Mouse (Mus musculus): Measurements from ENCODE around the gene Pygm. TPM values are rescaled to one million over a fixed set of nuclear protein-coding genes. Genes with fewer than 3 reads are reported as not detected.

Gene Pygm
- polyA plus RNA-seq, 1 experiment from 2014 or later = 2.7 TPM

DNA sequence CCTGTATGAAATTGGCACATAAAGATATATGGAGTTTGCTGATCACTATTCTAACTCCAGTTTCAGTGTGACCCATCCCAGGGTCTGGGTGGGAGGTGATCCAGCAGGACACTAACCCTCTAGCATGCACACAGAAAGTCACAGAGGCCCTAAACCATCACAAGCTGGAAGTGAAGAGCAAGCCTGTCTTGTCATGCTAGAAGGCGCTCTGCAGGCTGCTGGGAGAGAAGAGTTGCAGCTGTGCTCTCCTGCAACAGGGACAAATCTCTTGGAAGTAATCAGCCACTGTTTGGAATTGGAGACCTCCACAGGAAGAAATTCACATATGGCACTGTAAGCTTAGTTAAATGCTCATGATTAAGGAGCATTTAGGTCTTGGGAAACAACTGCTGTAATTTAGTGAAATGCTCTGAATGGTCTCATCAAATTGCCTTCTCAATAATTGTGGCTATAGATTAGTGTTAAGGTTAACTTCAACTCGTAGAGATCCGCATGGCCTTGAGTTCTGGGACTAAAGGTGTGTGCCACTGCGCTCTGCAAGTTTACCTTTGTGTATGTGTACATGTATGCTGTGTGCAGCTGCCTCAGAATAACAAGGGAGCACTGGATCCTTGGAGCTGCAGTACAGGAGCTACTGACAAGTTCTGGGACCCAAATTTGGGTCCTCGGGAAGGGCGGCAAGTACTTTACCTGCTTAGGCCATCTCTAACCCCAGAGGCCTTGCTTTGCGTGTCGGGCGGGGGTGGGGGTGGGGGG lies 3.6 kb upstream of the Pygm start:
- no peaks in the 10 kb centered on the region for H3K27me3 ChIP-seq (ENCODE audit: low read depth, poor library complexity, severe bottlenecking)
- peaks cover 52% of the 10 kb centered on the region for H3K4me1 ChIP-seq
- no peak for DNase-seq (ENCODE audit: low spot score)
- H3K27ac ChIP-seq (replicated peaks) = no peak overlapping the region
- WGBS = 92% methylated on average over 9 of the region's 9 CpGs
- peaks cover 56% of the 10 kb centered on the region for H3K36me3 ChIP-seq
- H3K9me3 ChIP-seq (replicated peaks) = no peaks in the 10 kb centered on the region
- H3K4me3 ChIP-seq = no peak overlapping the region

GRCm38 (mm10) chr19:6381238-6381637 lies 3.0 kb upstream of the Pygm start:
- H3K27ac ChIP-seq (replicated peaks) = no peak overlapping the region
- WGBS = 98% methylated on average over 5 of the region's 5 CpGs
- no peak for DNase-seq (ENCODE audit: low spot score)
- H3K9me3 ChIP-seq (replicated peaks) = no peaks in the 10 kb centered on the region
- no peaks in the 10 kb centered on the region for H3K27me3 ChIP-seq (ENCODE audit: low read depth, poor library complexity, severe bottlenecking)
- H3K36me3 ChIP-seq = peaks cover 49% of the 10 kb centered on the region
- no peak overlapping the region for H3K4me3 ChIP-seq
- H3K4me1 ChIP-seq = peaks cover 50% of the 10 kb centered on the region

DNA sequence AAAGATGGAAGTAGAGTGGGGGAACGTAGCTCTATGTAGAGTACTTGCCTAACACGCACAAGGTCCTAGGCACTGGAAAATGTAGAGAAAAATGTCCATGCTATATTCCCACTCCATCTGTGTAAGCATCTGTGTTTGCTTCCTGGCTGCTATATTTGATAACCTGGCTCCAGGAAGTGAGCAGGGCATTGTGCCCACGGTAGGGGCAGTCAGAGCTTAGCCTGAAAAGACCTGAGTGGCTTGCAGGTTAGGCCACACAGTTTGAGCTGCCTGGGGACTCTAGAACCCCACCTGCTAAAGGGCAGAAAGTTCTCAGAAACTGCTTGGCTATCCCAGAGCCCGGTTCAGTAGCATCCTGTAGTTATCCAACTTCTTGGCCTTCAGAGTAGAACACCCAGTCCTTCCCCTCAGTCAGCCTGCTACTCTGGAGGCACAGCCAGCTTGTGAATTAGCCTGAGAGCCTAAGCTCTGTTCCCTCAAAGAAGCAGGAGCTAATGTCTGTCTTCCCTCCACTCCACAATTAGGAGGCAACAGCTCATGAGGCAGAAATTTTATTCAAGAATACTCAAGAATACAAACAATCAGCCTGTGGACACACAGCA lies 1.8 kb upstream of the Pygm start:
- Histone ChIP-seq H3K27me3 (ENCODE audit: low read depth, poor library complexity, severe bottlenecking) (peaks cover 8% of the 10 kb centered on the region; the same call in 1 of the 2 replicates), H3K36me3 (peaks cover 37% of the 10 kb centered on the region), H3K4me3 (no peak overlapping the region), H3K9me3 (replicated peaks) (no peaks in the 10 kb centered on the region), H3K4me1 (peaks cover 40% of the 10 kb centered on the region), H3K27ac (replicated peaks) (no peak overlapping the region)
- no peak for DNase-seq (ENCODE audit: low spot score)
- 86% methylated on average over 4 of the region's 4 CpGs for WGBS

- H3K4me3 ChIP-seq = peak overlapping the region; percentile 0; the same call in 1 of the 2 replicates
- 54% methylated on average over 5 of the region's 5 CpGs for WGBS
- H3K27me3 ChIP-seq (ENCODE audit: low read depth, poor library complexity, severe bottlenecking) = peaks cover 16% of the 10 kb centered on the region
- DNase-seq (ENCODE audit: low spot score) = no peak
- peaks cover 27% of the 10 kb centered on the region for H3K36me3 ChIP-seq
- peaks cover 36% of the 10 kb centered on the region for H3K4me1 ChIP-seq
- no peaks in the 10 kb centered on the region for H3K9me3 ChIP-seq (replicated peaks)
- peak overlapping the region; percentile 6 for H3K27ac ChIP-seq (replicated peaks)
Measured at GRCm38 (mm10) chr19:6383470-6383869, 729 bp upstream of the Pygm start.

DNA sequence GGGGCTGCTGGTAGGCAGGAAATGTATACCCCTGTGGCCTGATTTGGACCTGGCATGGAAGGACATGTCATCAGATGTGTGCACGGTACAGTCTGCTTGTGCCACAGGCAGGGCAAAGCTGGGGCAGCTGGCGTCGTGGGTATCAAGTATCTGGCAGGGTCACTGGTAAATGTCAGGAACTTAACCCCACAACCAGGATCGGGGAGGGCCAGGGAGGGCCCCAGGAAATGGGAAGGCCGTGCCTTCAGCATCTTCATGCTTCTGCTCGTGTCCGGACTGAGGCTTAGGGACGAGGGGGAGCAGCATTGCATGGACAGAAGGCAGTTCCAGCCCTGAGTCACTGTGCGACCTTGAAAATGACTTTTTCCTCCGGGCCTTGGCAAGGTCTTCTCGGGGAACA lies 755 bp downstream of the Pygm start:
- 0 out of 2 replicates have a peak overlapping the region, but pooled peaks have one; percentile 64 for H3K27ac ChIP-seq (replicated peaks)
- WGBS = 90% methylated on average over 11 of the region's 11 CpGs
- H3K4me3 ChIP-seq = no peak overlapping the region
- H3K36me3 ChIP-seq = peaks cover 12% of the 10 kb centered on the region
- peaks cover 47% of the 10 kb centered on the region for H3K4me1 ChIP-seq
- H3K27me3 ChIP-seq (ENCODE audit: low read depth, poor library complexity, severe bottlenecking) = peaks cover 31% of the 10 kb centered on the region
- H3K9me3 ChIP-seq (replicated peaks) = no peaks in the 10 kb centered on the region
- DNase-seq (ENCODE audit: low spot score) = no peak

GRCm38 (mm10) chr19:6385419-6385818 lies 1.2 kb downstream of the Pygm start:
- WGBS = 81% methylated on average over 5 of the region's 5 CpGs
- Histone ChIP-seq H3K4me1 (peaks cover 52% of the 10 kb centered on the region), H3K36me3 (peaks cover 9% of the 10 kb centered on the region), H3K4me3 (no peak overlapping the region), H3K27me3 (ENCODE audit: low read depth, poor library complexity, severe bottlenecking) (peaks cover 34% of the 10 kb centered on the region), H3K27ac (replicated peaks) (no peak overlapping the region), H3K9me3 (replicated peaks) (no peaks in the 10 kb centered on the region)
- no peak for DNase-seq (ENCODE audit: low spot score)

GRCm38 (mm10) chr19:6385821-6386220 lies 1.6 kb downstream of the Pygm start:
- Histone ChIP-seq H3K9me3 (replicated peaks) (no peaks in the 10 kb centered on the region), H3K27ac (replicated peaks) (no peak overlapping the region), H3K4me1 (peaks cover 56% of the 10 kb centered on the region), H3K4me3 (no peak overlapping the region), H3K36me3 (peaks cover 5% of the 10 kb centered on the region), H3K27me3 (ENCODE audit: low read depth, poor library complexity, severe bottlenecking) (peaks cover 38% of the 10 kb centered on the region)
- WGBS = 91% methylated on average over 7 of the region's 7 CpGs
- no peak for DNase-seq (ENCODE audit: low spot score)

DNA sequence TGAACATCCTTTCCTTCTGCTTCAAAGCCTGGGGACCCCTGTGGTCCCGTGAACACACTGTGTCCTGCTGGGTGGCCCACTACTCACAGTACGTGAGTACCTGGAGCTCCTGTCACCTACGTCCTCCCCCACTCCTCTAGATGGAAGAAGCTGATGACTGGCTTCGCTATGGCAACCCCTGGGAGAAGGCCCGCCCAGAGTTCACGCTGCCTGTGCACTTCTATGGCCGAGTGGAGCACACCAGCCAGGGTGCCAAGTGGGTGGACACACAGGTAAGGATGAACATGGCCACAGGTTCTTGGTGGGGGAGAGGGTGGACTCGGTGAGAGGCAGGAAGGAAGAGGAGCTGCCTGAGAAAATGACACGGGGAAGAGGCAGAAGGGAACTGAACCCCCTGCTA lies 2.0 kb downstream of the Pygm start:
- Histone ChIP-seq H3K27me3 (ENCODE audit: low read depth, poor library complexity, severe bottlenecking) (peaks cover 39% of the 10 kb centered on the region), H3K4me3 (no peak overlapping the region), H3K36me3 (peaks cover 1% of the 10 kb centered on the region; the same call in 1 of the 2 replicates), H3K27ac (replicated peaks) (no peak overlapping the region), H3K4me1 (peaks cover 56% of the 10 kb centered on the region), H3K9me3 (replicated peaks) (no peaks in the 10 kb centered on the region)
- DNase-seq (ENCODE audit: low spot score) = no peak
- WGBS = 63% methylated on average over 9 of the region's 9 CpGs

DNA sequence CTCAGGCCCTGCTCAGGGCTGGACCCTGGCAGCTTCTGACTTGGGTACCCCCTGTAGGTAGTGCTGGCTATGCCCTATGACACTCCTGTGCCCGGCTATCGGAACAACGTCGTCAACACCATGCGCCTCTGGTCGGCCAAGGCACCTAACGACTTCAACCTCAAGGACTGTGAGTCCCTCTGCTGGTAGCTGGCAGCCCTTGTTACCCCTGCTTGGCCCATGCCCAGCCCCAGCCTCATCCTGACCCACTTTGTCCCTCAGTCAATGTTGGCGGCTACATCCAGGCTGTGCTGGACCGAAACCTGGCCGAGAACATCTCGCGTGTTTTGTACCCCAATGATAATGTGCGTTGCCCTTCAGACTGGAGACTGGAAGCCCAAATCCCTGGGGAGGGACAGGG lies 3.8 kb downstream of the Pygm start:
- Histone ChIP-seq H3K4me3 (no peak overlapping the region), H3K27ac (replicated peaks) (no peak overlapping the region), H3K9me3 (replicated peaks) (no peaks in the 10 kb centered on the region), H3K36me3 (0 out of 2 replicates have a peak, but pooled peaks cover 4% of the 10 kb centered on the region), H3K27me3 (ENCODE audit: low read depth, poor library complexity, severe bottlenecking) (peaks cover 39% of the 10 kb centered on the region), H3K4me1 (peaks cover 51% of the 10 kb centered on the region)
- WGBS = 81% methylated on average over 13 of the region's 13 CpGs
- DNase-seq (ENCODE audit: low spot score) = no peak

DNA sequence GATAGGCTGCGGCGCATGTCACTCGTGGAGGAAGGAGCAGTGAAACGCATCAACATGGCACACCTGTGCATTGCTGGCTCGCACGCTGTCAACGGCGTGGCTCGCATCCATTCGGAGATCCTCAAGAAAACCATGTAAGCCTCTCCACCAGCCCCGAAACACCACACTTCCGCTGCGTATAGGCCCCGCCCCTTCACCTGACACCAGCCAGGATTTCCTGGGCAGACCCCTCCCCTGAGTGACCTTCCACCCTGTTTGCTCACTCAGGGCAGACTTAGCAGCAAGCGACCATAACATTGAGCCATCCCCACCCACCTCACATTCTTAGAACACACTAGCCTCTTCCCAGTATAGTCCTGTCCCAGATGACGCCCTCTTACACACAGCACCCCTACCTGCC lies 5.6 kb downstream of the Pygm start:
- WGBS = 5% methylated on average over 16 of the region's 16 CpGs
- Histone ChIP-seq H3K27me3 (ENCODE audit: low read depth, poor library complexity, severe bottlenecking) (peaks cover 39% of the 10 kb centered on the region), H3K9me3 (replicated peaks) (no peaks in the 10 kb centered on the region), H3K4me1 (peaks cover 33% of the 10 kb centered on the region), H3K4me3 (peak overlapping the region; percentile 46), H3K27ac (replicated peaks) (no peak overlapping the region), H3K36me3 (0 out of 2 replicates have a peak, but pooled peaks cover 5% of the 10 kb centered on the region)
- DNase-seq (ENCODE audit: low spot score) = no peak

GRCm38 (mm10) chr19:6390251-6390650 lies 6.1 kb downstream of the Pygm start:
- H3K9me3 ChIP-seq (replicated peaks) = no peaks in the 10 kb centered on the region
- H3K27me3 ChIP-seq (ENCODE audit: low read depth, poor library complexity, severe bottlenecking) = peaks cover 39% of the 10 kb centered on the region
- peak overlapping the region; percentile 46; the same call in 1 of the 2 replicates for H3K4me3 ChIP-seq
- no peak overlapping the region for H3K27ac ChIP-seq (replicated peaks)
- no peak for DNase-seq (ENCODE audit: low spot score)
- H3K36me3 ChIP-seq = 0 out of 2 replicates have a peak, but pooled peaks cover 5% of the 10 kb centered on the region
- WGBS = 59% methylated on average over 6 of the region's 6 CpGs
- peaks cover 28% of the 10 kb centered on the region for H3K4me1 ChIP-seq

DNA sequence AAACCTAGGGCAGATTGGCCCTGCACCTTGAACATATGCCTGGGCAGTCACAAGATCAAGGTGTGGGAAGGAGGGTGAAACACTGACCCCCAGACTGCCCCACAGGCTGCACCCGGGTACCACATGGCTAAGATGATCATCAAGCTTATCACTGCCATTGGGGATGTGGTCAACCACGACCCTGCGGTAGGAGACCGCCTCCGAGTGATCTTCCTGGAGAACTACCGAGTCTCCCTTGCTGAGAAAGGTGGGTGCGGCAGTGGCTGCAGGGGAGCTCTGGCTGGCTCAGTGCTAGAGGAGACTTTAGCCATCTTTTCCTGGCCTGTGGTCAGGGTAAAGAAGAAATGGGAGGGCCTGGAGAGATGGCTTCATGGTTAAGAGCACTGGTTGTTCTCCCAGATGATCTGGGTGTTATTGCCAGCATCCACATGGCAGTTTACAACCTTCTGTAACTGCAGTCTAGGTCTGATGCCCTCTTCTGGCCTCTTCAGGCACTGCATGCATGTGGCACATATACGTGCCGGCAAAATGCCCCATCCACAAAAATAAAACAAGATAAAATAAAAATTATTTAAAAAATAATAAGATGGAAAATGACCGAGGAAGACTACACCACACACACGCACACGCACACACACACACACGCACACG lies 8.7 kb downstream of the Pygm start:
- no peak for DNase-seq (ENCODE audit: low spot score)
- 94% methylated on average over 14 of the region's 14 CpGs for WGBS
- Histone ChIP-seq H3K4me3 (no peak overlapping the region), H3K36me3 (0 out of 2 replicates have a peak, but pooled peaks cover 5% of the 10 kb centered on the region), H3K9me3 (replicated peaks) (no peaks in the 10 kb centered on the region), H3K27me3 (ENCODE audit: low read depth, poor library complexity, severe bottlenecking) (peaks cover 37% of the 10 kb centered on the region), H3K4me1 (peaks cover 19% of the 10 kb centered on the region), H3K27ac (replicated peaks) (no peak overlapping the region)

DNA sequence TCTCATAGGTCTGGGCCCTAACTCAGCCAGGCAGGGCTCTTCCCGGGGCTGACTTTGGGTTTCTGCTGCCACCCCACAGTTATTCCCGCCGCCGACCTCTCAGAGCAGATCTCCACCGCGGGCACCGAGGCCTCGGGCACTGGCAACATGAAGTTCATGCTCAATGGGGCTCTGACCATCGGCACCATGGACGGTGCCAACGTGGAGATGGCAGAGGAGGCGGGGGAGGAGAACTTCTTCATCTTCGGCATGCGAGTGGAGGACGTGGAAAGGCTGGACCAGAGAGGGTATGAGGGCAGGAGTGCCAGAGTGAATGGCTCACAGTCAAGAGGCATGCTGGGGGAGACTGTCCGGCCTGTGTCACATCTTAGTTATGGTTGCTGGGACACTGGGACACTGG lies 9.4 kb downstream of the Pygm start:
- Histone ChIP-seq H3K9me3 (replicated peaks) (no peaks in the 10 kb centered on the region), H3K36me3 (0 out of 2 replicates have a peak, but pooled peaks cover 5% of the 10 kb centered on the region), H3K4me1 (peaks cover 26% of the 10 kb centered on the region), H3K27ac (replicated peaks) (no peak overlapping the region), H3K4me3 (no peak overlapping the region), H3K27me3 (ENCODE audit: low read depth, poor library complexity, severe bottlenecking) (peaks cover 37% of the 10 kb centered on the region)
- no peak for DNase-seq (ENCODE audit: low spot score)
- 90% methylated on average over 16 of the region's 16 CpGs for WGBS
